Mouse (Mus musculus) spleen, adult 2 months (tissue): ENCODE data around the gene Gxylt1.

Source experiments
- CTCF ChIP-seq: fragments of 200-500 bp; IDR thresholded peaks from 2 replicates; pipeline ENCODE4 v1.5.1; 2011; ENCODE audit warnings: mild to moderate bottlenecking, inconsistent platforms; ENCODE audit not compliant: insufficient read depth, insufficient read length, insufficient replicate concordance; ENCODE audit errors: extremely low read depth
- POLR2A ChIP-seq: fragments of 200-500 bp; IDR thresholded peaks from 2 replicates; pipeline ENCODE4 v1.6.1; 2011; ENCODE audit warnings: low read depth, low read length, inconsistent platforms

GRCm38 (mm10) chr15:93272948-93273347, 2.0 kb downstream of the Gxylt1 start:
- TF ChIP-seq CTCF (no peak), POLR2A (no peak)
